In the genomic region with DNA sequence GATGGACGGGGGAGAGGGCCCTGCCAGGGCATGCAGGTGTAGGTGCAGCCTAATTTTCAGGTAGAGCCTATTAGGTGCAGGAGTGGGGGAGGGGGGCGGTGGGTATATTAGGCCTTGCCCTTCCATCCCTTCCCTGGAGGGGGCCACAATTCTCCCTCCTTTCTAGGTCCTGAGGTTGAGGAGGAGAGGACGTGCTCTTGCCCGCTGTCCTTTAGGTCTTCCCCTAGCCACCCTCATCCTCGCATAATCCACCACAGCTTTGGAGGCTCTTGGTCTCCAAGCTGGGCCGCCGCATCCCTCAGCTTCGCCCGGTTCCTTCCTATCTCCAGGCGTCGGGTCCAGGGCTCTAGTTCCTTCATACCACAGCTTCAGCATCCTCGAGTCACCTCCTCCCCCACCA, we compare ENCODE assay signal across 8 mouse cellular contexts. TPM values are rescaled to one million over a fixed set of nuclear protein-coding genes. Genes with fewer than 3 reads are reported as not detected.
DNase-seq lines count a peak whose midpoint lies in the region; ATAC-seq and TF ChIP-seq lines count a peak whose summit lies in the region.

No protein-coding gene starts in this region.

- peak overlapping the region; percentile 91 for H3K4me2 ChIP-seq in lung, embryonic 14.5 days
- peak overlapping the region; percentile 73 for H3K4me2 ChIP-seq in forebrain, postnatal 0 days (ENCODE audit: low read depth)
- H3K4me2 ChIP-seq in liver, embryonic 16.5 days (ENCODE audit: low read depth, low read length) = peak overlapping the region; percentile 98

- WGBS in lung, embryonic 14.5 days = 1% methylated on average over 12 of the region's 12 CpGs
- WGBS in forebrain, postnatal 0 days = 1% methylated on average over 12 of the region's 12 CpGs
- 10% methylated on average over 12 of the region's 12 CpGs for WGBS in liver, embryonic 16.5 days (ENCODE audit: insufficient replicate concordance)

- no peaks in the 10 kb centered on the region for H3K9me3 ChIP-seq in lung, embryonic 14.5 days (ENCODE audit: low read depth, low read length)
- no peaks in the 10 kb centered on the region for H3K9me3 ChIP-seq in forebrain, postnatal 0 days (ENCODE audit: low read length)
- no peaks in the 10 kb centered on the region for H3K9me3 ChIP-seq in liver, embryonic 16.5 days (replicated peaks; ENCODE audit: control insufficient read depth, low read length)

- DNase-seq in lung, embryonic 14.5 days = no peak
- DNase-seq in lung, postnatal 4 days = no peak
- peak; percentile 45 for DNase-seq in forebrain, postnatal 0 days
- DNase-seq in adrenal gland, adult (ENCODE audit: inconsistent age in 2 of 2, low spot score in 1 of 2) = no peak
- no peak for DNase-seq in adrenal gland, postnatal 4 days (ENCODE audit: low spot score in 2 of 2)
- DNase-seq in ovary, postnatal 14 days (ENCODE audit: low spot score) = no peak

- TF ChIP-seq POLR2A in bone marrow macrophage, adult 2 months (IDR thresholded peaks at IDR 0.05; ENCODE audit: borderline replicate concordance, low read depth, low read length) = no peak

- no peak; the same call in 1 of the 2 replicates for ATAC-seq in lung, embryonic 14.5 days (ENCODE audit: insufficient read depth)
- no peak for ATAC-seq in forebrain, postnatal 0 days
- ATAC-seq in liver, embryonic 16.5 days (ENCODE audit: low read depth) = no peak

- peaks cover 12% of the 10 kb centered on the region for H3K4me1 ChIP-seq in lung, embryonic 14.5 days (ENCODE audit: insufficient read depth)
- peaks cover 28% of the 10 kb centered on the region for H3K4me1 ChIP-seq in bone marrow macrophage, adult 2 months (ENCODE audit: control insufficient read depth, insufficient read depth, low read length)
- peaks cover 20% of the 10 kb centered on the region; the same call in 1 of the 2 replicates for H3K4me1 ChIP-seq in forebrain, postnatal 0 days (ENCODE audit: insufficient read depth)
- H3K4me1 ChIP-seq in liver, embryonic 16.5 days (ENCODE audit: control insufficient read depth, low read depth, low read length) = peaks cover 30% of the 10 kb centered on the region

- TF ChIP-seq CTCF in lung, embryonic 14.5 days (IDR thresholded peaks at IDR 0.05; ENCODE audit: low read depth) = peak; percentile 21; the same call in 1 of the 2 replicates
- no peak for TF ChIP-seq CTCF in bone marrow macrophage, adult 2 months (IDR thresholded peaks at IDR 0.05; ENCODE audit: low read depth, low read length)
- peak; percentile 28 for TF ChIP-seq CTCF in forebrain, postnatal 0 days (IDR thresholded peaks at IDR 0.05; ENCODE audit: low read depth)

- H3K27ac ChIP-seq in lung, embryonic 14.5 days (ENCODE audit: low read depth) = peak overlapping the region; percentile 99
- H3K27ac ChIP-seq in bone marrow macrophage, adult 2 months (ENCODE audit: insufficient read depth, low read depth, low read length) = no peak overlapping the region
- peak overlapping the region; percentile 96 for H3K27ac ChIP-seq in forebrain, postnatal 0 days (ENCODE audit: low read depth, low read length)
- H3K27ac ChIP-seq in liver, embryonic 16.5 days (ENCODE audit: low read length) = no peak overlapping the region

- peaks cover 12% of the 10 kb centered on the region for H3K36me3 ChIP-seq in lung, embryonic 14.5 days (ENCODE audit: insufficient read depth)
- peaks cover 5% of the 10 kb centered on the region for H3K36me3 ChIP-seq in forebrain, postnatal 0 days (ENCODE audit: insufficient read depth)
- no peaks in the 10 kb centered on the region for H3K36me3 ChIP-seq in liver, embryonic 16.5 days (ENCODE audit: control insufficient read depth, insufficient read depth)

- H3K9ac ChIP-seq in lung, embryonic 14.5 days = peak overlapping the region; percentile 72
- peak overlapping the region; percentile 79 for H3K9ac ChIP-seq in forebrain, postnatal 0 days
- peak overlapping the region; percentile 69 for H3K9ac ChIP-seq in liver, embryonic 16.5 days (ENCODE audit: low read depth, low read length)

- H3K27me3 ChIP-seq in lung, embryonic 14.5 days (ENCODE audit: insufficient read depth, low read length) = no peaks in the 10 kb centered on the region
- H3K27me3 ChIP-seq in forebrain, postnatal 0 days (ENCODE audit: insufficient read depth, low read length) = no peaks in the 10 kb centered on the region
- H3K27me3 ChIP-seq in liver, embryonic 16.5 days (ENCODE audit: control insufficient read depth, insufficient read depth, low read depth, low read length) = peaks cover 3% of the 10 kb centered on the region; the same call in 1 of the 2 replicates

- H3K4me3 ChIP-seq in lung, embryonic 14.5 days (ENCODE audit: low read depth, low read length) = peak overlapping the region; percentile 67
- peak overlapping the region; percentile 69 for H3K4me3 ChIP-seq in bone marrow macrophage, adult 2 months (ENCODE audit: insufficient read depth, low read length)
- H3K4me3 ChIP-seq in forebrain, postnatal 0 days (ENCODE audit: low read depth, low read length) = peak overlapping the region; percentile 75
- peak overlapping the region; percentile 78 for H3K4me3 ChIP-seq in liver, embryonic 16.5 days (ENCODE audit: low read depth, low read length)

RNA-seq across cellular contexts. Expression of a gene that starts 0.6 kb away (rescaled TPM):
- polyA plus RNA-seq in lung, embryonic 14.5 days (2014; fragmentation: Nextera tagmentation; extraction: Ambion mirVana) = 13.2 and 13.9 TPM in 2 replicates
- polyA plus RNA-seq in bone marrow macrophage, adult 2 months (2012; ENCODE audit: insufficient read depth, insufficient read length, missing spikeins) = 17.4 and 17.5 TPM in 2 replicates
- 75.0 and 88.9 TPM in 2 replicates for total RNA-seq in forebrain, postnatal 0 days (2014; rRNA removed)
- 29.6 and 39.4 TPM in 2 replicates for polyA plus RNA-seq in forebrain, postnatal 0 days (2015; fragmentation: Nextera tagmentation; extraction: Ambion mirVana)
- polyA plus RNA-seq in liver, embryonic 16.5 days (2015; fragmentation: Nextera tagmentation; extraction: Ambion mirVana) = 1.4 and 2.0 TPM in 2 replicates
- total RNA-seq in adrenal gland, postnatal 4 days (2021) = 10 to 100 TPM; 13.2 to 13.4 TPM

RNA-seq across cellular contexts. Expression of a gene that starts 1.7 kb away (rescaled TPM):
- 74.5 and 81.2 TPM in 2 replicates for polyA plus RNA-seq in lung, embryonic 14.5 days (2014; fragmentation: Nextera tagmentation; extraction: Ambion mirVana)
- polyA plus RNA-seq in bone marrow macrophage, adult 2 months (2012; ENCODE audit: insufficient read depth, insufficient read length, missing spikeins) = 24.9 and 33.9 TPM in 2 replicates
- total RNA-seq in forebrain, postnatal 0 days (2014; rRNA removed) = 87.5 and 94.7 TPM in 2 replicates
- polyA plus RNA-seq in forebrain, postnatal 0 days (2015; fragmentation: Nextera tagmentation; extraction: Ambion mirVana) = 86.4 and 89.5 TPM in 2 replicates
- polyA plus RNA-seq in liver, embryonic 16.5 days (2015; fragmentation: Nextera tagmentation; extraction: Ambion mirVana) = 34.6 and 37.0 TPM in 2 replicates
- total RNA-seq in adrenal gland, postnatal 4 days (2021) = 10 to 100 TPM; 52.8 to 53.2 TPM

RNA-seq across cellular contexts. Expression of a gene that starts 8.4 kb away (rescaled TPM):
- polyA plus RNA-seq in lung, embryonic 14.5 days (2014; fragmentation: Nextera tagmentation; extraction: Ambion mirVana) = 1.9 and 2.9 TPM in 2 replicates
- 7.3 and 9.1 TPM in 2 replicates for polyA plus RNA-seq in bone marrow macrophage, adult 2 months (2012; ENCODE audit: insufficient read depth, insufficient read length, missing spikeins)
- total RNA-seq in forebrain, postnatal 0 days (2014; rRNA removed) = 2.5 and 3.1 TPM in 2 replicates
- 1.5 and 1.7 TPM in 2 replicates for polyA plus RNA-seq in forebrain, postnatal 0 days (2015; fragmentation: Nextera tagmentation; extraction: Ambion mirVana)
- 0.46 and 0.57 TPM in 2 replicates for polyA plus RNA-seq in liver, embryonic 16.5 days (2015; fragmentation: Nextera tagmentation; extraction: Ambion mirVana)
- total RNA-seq in adrenal gland, postnatal 4 days (2021) = 1 to 10 TPM; 5.9 to 8.6 TPM

RNA-seq across cellular contexts. Expression of a gene that starts 12.8 kb away (rescaled TPM):
- not detected in 2 replicates for polyA plus RNA-seq in lung, embryonic 14.5 days (2014; fragmentation: Nextera tagmentation; extraction: Ambion mirVana)
- polyA plus RNA-seq in bone marrow macrophage, adult 2 months (2012; ENCODE audit: insufficient read depth, insufficient read length, missing spikeins) = not detected in 2 replicates
- not detected in 2 replicates for total RNA-seq in forebrain, postnatal 0 days (2014; rRNA removed)
- polyA plus RNA-seq in forebrain, postnatal 0 days (2015; fragmentation: Nextera tagmentation; extraction: Ambion mirVana) = 3.7 and 4.2 TPM in 2 replicates
- not detected in 2 replicates for polyA plus RNA-seq in liver, embryonic 16.5 days (2015; fragmentation: Nextera tagmentation; extraction: Ambion mirVana)
- total RNA-seq in adrenal gland, postnatal 4 days (2021) = 1 to 10 TPM in 1 of 2 experiments, not detected in 1; 4.3 TPM

RNA-seq across cellular contexts. Expression of a gene that starts 46.0 kb away (rescaled TPM):
- polyA plus RNA-seq in lung, embryonic 14.5 days (2014; fragmentation: Nextera tagmentation; extraction: Ambion mirVana) = 280 and 281 TPM in 2 replicates
- polyA plus RNA-seq in bone marrow macrophage, adult 2 months (2012; ENCODE audit: insufficient read depth, insufficient read length, missing spikeins) = 724 and 763 TPM in 2 replicates
- 134 and 154 TPM in 2 replicates for total RNA-seq in forebrain, postnatal 0 days (2014; rRNA removed)
- polyA plus RNA-seq in forebrain, postnatal 0 days (2015; fragmentation: Nextera tagmentation; extraction: Ambion mirVana) = 102 and 103 TPM in 2 replicates
- 64.7 and 67.7 TPM in 2 replicates for polyA plus RNA-seq in liver, embryonic 16.5 days (2015; fragmentation: Nextera tagmentation; extraction: Ambion mirVana)
- total RNA-seq in adrenal gland, postnatal 4 days (2021) = 100 to 1,000 TPM; 925 to 956 TPM

Comparison
In these comparisons a context has a peak if more than half of its experiments do, and no peak if none do; other contexts are left out.
1. H3K27ac ChIP-seq: peak in lung, embryonic 14.5 days (single experiment) and forebrain, postnatal 0 days (single experiment); none in bone marrow macrophage, adult 2 months (single experiment) and liver, embryonic 16.5 days (single experiment).
2. Peak in every context shown above with its lines, with median percentiles within 50 percentile points of each other: H3K4me2 ChIP-seq, H3K4me3 ChIP-seq and H3K9ac ChIP-seq.